Mouse (Mus musculus): ENCODE measurements around the gene Vwa7.

- TF ChIP-seq E2F4 (IDR thresholded peaks at IDR 0.05; ENCODE audit: insufficient read depth) = no peak
- TF ChIP-seq POLR2A (IDR thresholded peaks at IDR 0.05; ENCODE audit: insufficient read length, low read depth) = no peak
- TF ChIP-seq CEBPB (IDR thresholded peaks at IDR 0.05; ENCODE audit: insufficient read depth, poor library complexity, severe bottlenecking) = no peak
- no peak for TF ChIP-seq MYOD1 (IDR thresholded peaks at IDR 0.05; ENCODE audit: control insufficient read depth in 1 of 3, insufficient read length in 2 of 3, low read depth in 2 of 3)
- TF ChIP-seq POLR2AphosphoS2 (IDR thresholded peaks at IDR 0.05; ENCODE audit: insufficient read length, low read depth) = no peak
- no peak for TF ChIP-seq MAX (IDR thresholded peaks at IDR 0.05; ENCODE audit: low read depth)
- no peak for TF ChIP-seq USF1 (IDR thresholded peaks at IDR 0.05; ENCODE audit: low read depth)
- no peak for TF ChIP-seq MYOG (IDR thresholded peaks at IDR 0.05; ENCODE audit: control insufficient read depth in 1 of 3, insufficient read depth in 1 of 3, insufficient read length in 2 of 3, low read depth in 2 of 3)
- no peak for TF ChIP-seq SRF (IDR thresholded peaks at IDR 0.05; ENCODE audit: control insufficient read depth, insufficient read length, low read depth)
- no peak for TF ChIP-seq TCF12 (IDR thresholded peaks at IDR 0.05; ENCODE audit: insufficient read depth, poor library complexity, severe bottlenecking)
- TF ChIP-seq REST (IDR thresholded peaks at IDR 0.05; ENCODE audit: insufficient read depth, insufficient read length) = no peak
Observed at GRCm38 (mm10) chr17:35063466-35063865, 47.1 kb downstream of the Vwa7 start.

All from myocyte (in vitro differentiated cells).